Mouse (Mus musculus): Measurements from ENCODE around the gene Smad9. TPM values are rescaled to one million over a fixed set of nuclear protein-coding genes. Genes with fewer than 3 reads are reported as not detected.

The Smad9 gene
- total RNA-seq (2021) = 1 to 10 TPM; 1.2 to 2.2 TPM
- long read RNA-seq, experiment 1, partial matches to known transcripts = 0 of 1 reads
- long read RNA-seq, experiment 1, other reads (novel, unspliced or antisense) = 1 of 1 reads
- long read RNA-seq, experiment 2, full-length matches to known transcripts = 1 of 1 reads
- long read RNA-seq, experiment 2, partial matches to known transcripts = 0 of 1 reads
- long read RNA-seq, experiment 2, other reads (novel, unspliced or antisense) = 0 of 1 reads

DNA sequence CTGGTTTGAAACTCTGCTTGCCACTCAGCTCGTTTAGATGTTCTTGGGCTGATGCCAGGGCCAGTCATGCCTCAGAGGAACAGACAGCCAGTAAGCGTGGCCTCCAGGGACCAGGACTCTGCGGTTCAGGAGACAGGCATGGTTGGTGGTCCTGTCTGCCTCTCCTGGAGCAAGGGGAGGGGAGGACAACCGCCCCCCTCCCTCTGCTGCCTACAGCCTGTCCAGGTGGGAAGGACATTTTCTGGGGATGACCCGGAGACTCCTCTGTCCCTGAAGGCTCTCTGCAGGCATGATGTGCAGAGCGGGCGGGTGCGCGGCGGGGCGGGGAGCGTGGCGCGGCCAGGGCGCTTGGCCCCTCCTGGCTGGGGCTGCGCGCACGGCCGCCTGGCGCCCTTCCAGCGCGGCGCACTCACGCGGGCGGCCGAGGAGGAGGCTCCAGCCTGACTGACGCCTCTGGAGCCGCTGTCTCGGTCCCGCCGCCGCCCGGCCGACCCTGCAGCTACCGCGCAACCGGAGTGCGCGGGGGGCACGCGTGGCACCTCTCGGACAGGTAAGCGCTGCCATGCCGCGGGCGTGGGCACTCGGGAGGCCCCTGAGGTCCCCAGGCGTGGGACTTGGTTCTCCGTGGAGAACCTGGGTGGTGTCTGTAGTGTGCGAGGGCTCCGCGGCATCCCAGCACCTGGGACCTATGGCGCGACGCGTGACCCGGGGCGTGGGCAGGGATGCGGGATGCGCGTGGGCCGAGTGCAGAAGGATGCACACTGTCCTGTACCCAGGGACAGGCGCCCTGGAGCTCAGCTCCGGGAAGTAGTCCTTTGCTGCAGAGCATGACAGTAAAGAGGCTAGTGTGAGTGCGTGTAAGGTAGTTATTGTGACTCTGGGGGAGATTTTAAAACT is at the start of gene Smad9:
Gene Smad9 (plus strand): TSS at position 438 of the 897 bp plus-strand sequence.
- DNase-seq = peak; percentile 75 to 77
- intact Hi-C loops (cut with DNase I) = no loop called here

DNA sequence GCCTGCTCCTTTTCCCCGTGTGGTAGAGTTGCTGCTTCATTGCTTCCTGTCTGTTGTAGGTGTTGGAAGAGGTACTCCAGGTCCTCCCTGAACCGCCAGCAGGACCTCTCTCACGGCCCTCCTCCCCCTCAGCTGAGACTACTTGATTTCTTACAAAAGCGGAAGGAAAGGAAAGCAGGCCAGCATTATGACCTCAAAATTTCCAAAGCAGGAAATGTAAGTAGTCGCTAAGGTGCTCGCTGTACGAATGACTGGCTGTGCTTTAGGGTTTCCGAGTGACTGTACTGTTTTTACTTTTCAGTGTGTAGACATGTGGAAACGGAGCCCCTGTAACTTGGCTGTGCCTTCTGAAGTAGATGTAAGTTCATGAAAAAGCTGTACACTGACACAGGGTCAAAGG is 46.4 kb upstream of the Smad9 start:
- intact Hi-C loops (cut with DNase I) = no loop called here
- no peak for DNase-seq

DNA sequence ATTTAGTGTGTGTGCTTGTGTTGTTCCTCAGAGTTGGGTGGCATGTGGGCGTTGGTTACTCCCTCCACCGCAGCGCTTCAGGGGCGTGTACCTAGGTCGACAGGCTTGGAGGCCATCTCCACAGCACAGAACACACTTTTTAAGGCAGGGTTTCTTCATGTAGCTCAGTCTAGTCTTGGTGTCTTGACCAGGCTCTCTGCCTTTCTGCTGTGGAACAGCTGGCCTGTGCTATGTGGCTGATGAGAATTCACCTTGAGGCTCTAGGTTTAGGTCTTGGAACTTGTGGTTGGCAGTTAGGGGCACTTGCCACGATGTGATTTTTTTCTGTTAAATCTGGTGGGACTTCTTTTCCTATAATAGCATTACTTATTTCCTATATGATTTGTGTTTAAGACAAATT is 41.1 kb upstream of the Smad9 start, which contains the start of gene Gm21958:
Gene Gm21958 (minus strand): TSS at position 101 of the 400 bp plus-strand sequence.
- no peak for DNase-seq
- intact Hi-C loops (cut with DNase I) = no loop called here

DNA sequence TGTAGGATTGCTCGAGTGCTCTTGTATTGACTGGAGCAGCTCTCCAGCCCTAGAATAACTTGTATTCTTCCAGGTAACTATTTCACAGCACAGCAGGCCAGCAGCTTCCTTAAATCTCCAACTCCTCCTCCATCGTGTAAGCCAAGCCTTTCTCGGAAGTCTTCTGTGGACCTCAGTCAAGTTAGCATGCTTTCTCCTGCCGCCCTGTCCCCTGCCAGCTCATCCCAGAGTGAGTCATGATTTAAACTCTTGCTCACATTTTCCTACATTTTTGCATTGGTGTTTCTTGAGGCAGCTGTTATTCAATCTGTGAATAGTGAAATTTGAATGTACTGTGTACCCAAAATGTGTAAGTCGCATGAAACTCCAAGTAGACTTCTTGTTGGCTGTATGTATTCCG is 39.9 kb upstream of the Smad9 start:
- no peak for DNase-seq
- intact Hi-C loops (cut with DNase I) = no loop called here

DNA sequence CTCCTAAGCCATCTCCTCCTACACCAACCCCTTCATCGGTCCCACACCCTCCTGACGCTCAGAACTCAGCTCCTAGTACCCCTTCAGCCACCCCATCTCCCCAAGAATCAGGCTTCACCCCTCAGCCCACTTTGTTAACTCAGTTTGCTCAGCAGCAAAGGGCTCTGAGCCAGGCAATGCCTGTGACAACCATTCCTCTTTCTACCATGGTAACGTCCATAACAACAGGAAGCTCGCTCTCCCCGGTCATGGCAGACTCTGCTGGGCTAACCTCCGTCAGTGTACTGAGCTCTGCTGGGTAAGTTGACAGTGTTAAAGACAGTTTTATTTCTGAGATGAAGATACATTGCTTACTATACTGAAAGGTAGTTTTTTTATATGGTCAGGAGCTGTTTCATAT is 38.0 kb upstream of the Smad9 start:
- intact Hi-C loops (cut with DNase I) = no loop called here
- DNase-seq = no peak

DNA sequence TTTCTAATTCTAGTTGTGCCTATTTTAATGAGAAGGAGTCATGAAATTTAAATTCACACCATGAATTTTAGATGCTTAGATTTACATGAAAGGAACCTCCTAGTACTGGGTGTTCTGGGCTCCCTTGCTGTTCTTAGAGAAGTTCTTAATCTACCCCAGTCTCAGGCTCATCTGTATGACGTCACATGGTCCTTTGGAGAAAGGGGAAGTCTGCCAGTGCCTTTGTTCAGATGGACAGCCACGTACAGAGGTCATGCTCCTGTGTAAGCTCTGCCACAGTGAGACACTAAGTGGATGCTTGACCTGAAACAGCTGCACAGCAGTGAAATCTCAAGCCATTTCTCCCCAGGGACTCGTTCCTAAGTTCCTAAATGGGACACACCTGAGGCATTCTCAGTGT is 36.4 kb upstream of the Smad9 start:
- intact Hi-C loops (cut with DNase I) = no loop called here
- DNase-seq = no peak

DNA sequence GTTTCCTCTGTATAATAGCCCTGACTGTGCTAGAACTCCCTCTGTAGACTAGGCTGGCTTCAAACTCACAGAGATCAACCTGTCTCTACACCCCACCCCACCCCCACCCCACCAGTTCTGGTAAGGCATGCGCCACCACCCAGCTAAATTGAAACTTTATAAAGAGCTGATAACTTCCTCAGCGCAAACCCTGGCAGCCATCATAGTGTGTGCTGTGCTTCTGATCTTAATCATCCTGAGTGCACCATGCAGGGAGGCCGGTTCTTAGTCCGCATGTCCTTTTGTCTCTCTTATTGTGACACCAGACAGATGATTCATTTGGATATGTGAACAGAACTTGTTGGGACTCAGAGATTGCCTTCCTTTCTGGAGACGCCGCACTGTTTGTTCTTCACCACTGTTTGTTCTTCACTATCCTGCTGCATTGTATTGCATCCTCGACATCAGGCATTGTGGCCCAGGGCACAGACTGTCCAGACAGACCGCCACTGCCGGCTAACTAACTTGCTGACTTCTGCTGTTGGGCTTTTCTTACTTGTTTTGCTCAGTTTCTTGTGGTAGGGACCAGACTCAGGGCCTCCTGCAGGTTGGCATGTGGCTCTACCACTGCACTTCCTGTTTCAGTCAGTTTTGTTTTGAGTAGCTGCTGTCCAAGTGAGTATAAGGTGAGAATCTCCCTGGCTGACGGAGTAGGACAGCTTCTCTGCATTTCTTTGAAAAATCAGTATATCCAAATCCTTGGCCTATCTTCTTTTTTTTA is 31.5 kb upstream of the Smad9 start:
- DNase-seq = no peak
- intact Hi-C loops (cut with DNase I) = no loop called here

DNA sequence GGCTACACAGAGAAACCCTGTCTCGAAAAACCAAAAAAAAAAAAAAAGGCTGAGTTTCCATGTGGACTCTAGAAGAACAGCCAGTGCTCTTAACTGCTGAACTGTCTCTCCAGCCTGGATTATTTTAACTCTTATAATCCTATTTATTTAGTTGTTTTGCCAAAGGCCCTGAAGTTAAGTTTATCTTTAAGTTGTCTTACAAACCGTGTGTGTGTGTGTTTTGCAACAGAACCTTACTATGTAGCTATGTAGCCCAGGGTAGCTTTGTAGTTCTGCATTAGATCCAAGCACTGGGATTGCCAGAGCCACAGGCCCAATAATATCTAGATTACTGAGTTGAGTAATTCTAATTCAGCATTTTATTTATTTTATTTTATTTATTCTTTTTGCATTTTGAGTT is 30.0 kb upstream of the Smad9 start:
- intact Hi-C loops (cut with DNase I) = no loop called here
- no peak for DNase-seq

DNA sequence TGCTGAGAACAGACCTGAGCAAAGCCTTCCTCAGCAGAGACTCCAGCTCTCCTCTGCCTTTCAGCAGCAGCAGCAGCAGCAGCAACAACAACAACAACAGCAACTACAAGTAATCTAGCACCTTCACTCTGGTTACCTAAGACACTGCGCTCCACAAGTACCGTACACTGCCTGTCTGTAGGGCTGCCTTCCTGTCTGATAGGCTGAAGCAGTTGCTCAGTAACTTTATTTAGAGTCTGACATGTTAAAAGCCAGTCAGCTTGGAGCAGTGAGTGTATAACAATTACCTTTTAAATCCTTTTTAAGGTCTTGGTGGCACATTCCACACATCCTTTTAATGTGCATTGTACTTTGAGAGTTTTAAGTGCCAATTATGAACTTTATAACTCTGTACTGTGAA is 27.8 kb upstream of the Smad9 start:
- no peak for DNase-seq
- intact Hi-C loops (cut with DNase I) = no loop called here

DNA sequence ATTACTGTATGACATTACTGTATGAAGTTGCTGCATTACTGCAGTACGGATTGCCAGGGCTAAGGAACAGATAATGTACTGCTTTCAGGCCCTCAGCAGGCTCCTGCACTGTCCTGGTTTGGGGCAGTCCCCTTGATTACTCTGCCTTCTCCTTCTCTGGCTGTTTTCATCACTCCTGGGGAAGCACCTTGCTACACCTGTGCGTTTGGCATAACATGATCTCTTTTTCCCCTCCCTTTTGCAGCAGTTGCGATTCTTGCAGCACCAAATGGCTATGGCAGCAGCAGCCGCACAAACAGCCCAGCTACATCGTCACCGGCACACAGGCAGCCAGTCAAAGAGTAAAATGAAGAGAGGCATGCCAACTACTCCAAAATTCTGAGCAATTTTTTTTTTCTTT is 27.3 kb upstream of the Smad9 start:
- DNase-seq = no peak
- intact Hi-C loops (cut with DNase I) = no loop called here

DNA sequence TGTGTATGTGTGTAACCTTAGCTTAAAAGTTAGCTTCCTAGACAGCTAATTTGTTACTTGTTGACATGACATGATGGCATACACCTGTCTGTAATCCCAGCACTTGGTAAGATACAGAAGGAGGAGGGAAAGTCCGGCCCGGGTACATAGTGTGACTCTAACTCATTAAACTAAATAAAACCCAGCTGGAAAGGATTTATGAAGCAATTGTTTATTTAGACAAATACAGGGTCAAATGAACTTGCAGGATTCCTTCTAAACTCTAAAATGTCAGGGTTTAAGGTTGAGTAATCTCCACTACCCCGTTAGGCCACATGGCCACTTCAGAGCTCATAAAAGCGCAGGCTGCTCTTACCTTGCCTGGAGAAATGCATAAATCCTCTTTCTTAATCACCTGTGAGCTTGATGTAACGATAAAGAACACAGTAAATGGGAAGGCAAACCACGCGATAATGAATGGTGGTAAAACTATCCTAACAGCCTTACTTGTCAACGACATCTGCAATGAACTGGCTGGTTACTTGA is 23.7 kb upstream of the Smad9 start:
- intact Hi-C loops (cut with DNase I) = no loop called here
- no peak for DNase-seq

DNA sequence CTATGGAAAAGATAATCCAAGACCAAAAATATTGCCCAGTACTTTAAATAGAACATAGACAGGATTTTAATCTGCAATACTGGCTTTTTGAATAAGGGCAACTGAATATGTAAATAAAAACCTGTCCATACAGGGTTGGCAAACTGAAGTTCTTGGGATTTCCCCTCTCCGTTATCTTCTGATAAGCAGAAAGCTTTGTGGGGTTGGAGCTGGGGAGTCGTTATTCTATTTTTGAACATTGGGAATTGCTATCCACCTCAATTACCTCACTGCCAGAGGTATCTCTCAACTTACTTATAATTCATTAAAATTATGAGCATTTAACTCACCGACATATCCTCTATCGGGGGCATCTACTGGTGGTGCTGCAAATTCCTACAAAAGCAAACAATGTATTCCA is 23.0 kb upstream of the Smad9 start:
- DNase-seq = no peak
- intact Hi-C loops (cut with DNase I) = no loop called here

DNA sequence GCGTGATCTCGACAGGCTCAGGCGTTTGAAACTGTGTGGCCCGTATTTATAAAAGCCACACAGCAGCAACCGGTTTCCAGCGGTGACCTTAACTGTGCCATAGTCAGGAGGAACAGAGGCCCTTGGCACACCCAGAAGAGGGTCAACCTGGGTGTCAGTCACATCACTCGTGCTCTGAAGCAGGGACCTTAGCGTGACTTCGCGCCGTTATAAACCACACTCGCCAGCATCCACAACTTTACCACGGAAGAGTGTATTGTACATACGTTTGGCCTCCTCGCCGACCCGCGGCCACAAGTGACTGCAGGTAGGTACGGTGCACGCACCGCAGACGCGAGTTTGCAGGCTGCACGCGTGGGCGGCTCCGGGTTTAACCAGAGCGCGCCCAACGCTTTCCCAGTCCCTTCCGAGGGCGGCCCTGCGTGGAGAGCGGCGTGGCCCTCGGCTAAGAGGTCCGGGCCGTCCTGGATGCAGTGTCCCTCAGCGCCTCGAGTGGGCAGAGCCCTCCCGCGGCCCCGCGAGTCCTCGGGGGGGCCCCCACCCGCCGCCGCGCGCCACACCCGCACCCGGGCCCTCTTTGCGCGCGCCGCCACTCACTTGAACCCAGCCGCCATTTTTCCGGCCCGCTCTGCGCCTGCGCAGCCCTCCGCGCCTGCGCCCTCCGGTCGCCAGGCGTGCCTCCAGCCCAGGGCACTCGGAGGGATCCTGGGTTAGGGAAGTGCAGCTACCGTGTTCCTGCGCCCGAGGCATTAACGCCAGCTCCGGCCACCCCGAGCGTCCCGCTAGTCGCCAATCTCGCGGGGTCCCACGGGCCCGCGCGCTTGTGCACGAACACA is 20.8 kb upstream of the Smad9 start:
- peak; percentile 94 to 95 for DNase-seq
- intact Hi-C loops (cut with DNase I) = loop anchor here (2.0 to 5.0 kb wide), 3 partner anchors 42 to 328 kb away; partner anchors contain the start of genes Rfxap and Supt20

DNA sequence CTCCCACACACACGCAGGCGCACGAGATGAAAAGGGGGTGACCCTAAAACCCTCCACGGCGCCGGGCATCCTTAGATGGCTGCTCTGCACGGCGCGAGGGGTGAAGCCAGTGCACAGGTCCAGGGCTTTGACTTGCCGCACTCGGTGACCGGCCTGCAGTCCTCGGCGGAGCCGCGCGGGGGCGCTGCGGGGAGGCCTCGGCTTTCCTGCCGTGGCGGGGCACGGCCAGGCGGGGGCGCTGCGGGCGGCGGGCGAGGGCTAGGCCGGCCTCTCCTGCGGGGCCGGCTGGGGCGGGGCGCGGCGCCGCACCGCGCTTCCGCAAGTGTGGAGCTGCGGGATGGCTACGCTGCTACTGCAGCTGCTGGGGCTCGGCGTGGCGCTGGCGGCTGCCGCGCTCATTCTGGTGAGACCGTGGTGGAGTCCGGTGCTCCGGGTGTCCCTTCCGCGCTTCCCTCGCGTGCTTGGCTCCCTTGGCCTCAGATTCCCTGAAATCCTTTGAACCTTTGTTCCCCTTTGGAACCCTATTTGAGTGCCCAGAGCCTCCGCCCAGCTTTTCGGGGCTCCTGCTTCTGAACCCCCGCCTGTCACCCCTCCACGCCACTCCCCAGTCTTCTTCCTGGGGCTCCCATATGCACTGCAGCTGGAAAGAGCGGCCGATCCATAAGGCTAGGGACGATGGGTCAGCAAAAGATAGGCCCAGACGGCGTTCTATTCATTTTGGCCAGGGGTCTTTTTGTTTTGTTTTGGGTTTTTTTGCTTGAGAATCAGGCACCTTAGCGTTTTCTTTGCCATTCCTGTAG is 19.9 kb upstream of the Smad9 start, which contains the start of the genes Exosc8 and Alg5:
Gene Exosc8 (minus strand): TSS at position 147 of the 800 bp plus-strand sequence.
Gene Alg5 (plus strand): TSS at position 293 of the 800 bp plus-strand sequence.
- peak; percentile 95 to 96 for DNase-seq
- intact Hi-C loops (cut with DNase I) = loop anchor here (2.0 to 5.0 kb wide), 3 partner anchors 43 to 327 kb away; partner anchors contain the start of genes Rfxap and Supt20

DNA sequence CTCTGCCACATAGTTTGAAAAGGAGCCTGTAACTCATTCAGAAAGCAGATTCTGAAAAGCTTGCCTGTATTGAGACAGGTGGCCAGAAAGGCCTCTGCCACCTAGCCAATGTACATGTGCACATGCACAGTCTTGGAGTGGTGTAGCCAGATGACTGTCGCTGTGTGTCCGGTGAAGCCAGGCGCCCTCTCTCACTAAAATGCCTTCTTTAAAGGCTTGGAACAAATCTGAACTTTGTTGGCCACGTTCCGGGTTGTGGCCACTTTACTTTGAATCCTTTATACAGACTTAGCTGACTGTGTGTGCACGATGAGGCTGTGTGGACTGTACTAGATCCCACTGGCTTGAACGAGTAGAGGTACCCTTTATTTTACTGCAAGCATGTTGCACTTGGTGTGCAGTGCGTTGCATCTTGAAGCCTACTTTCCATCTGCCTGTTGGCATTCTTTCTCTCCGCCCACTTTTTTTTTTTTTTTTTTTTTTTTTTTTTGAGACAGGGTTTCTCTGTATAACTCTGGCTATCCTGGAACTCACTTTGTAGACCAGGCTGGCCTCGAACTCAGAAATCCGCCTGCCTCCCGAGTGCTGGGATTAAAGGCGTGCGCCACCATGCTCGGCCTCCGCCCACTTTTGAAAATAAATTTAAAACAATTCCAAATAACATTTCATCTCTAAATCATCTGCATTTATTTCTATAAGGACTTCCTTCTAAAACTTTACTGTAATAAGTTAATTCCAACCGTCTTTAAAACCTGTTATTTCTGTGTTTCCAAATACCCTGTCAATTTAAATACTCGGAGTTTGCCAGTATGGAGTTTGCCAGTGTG is 19.1 kb upstream of the Smad9 start:
- intact Hi-C loops (cut with DNase I) = loop anchor here (5.0 kb wide), 2 partner anchors 71 to 326 kb away; partner anchors contain the start of gene Rfxap
- peak; percentile 7 to 17 for DNase-seq

DNA sequence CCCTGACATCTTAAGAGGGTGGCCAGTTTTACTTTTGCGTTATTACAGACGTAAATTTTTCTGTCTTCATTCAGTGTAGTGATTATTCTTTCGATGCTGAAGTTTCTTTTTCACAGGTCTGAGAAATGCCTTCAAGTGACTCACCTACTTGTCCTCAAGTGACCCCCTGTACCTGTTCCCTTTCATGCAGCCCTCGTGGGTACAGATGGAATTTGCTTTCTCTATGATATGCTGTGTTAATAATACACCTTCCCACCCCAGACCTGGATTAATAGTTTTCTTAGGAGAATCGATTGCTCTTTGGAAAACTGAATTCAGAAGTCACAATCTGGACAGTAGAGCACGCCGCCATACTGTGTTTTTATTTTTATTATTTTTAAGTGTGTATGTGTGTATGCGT is 18.1 kb upstream of the Smad9 start:
- intact Hi-C loops (cut with DNase I) = loop anchor here (5.0 kb wide), 2 partner anchors 70 to 325 kb away; partner anchors contain the start of gene Rfxap
- DNase-seq = no peak

DNA sequence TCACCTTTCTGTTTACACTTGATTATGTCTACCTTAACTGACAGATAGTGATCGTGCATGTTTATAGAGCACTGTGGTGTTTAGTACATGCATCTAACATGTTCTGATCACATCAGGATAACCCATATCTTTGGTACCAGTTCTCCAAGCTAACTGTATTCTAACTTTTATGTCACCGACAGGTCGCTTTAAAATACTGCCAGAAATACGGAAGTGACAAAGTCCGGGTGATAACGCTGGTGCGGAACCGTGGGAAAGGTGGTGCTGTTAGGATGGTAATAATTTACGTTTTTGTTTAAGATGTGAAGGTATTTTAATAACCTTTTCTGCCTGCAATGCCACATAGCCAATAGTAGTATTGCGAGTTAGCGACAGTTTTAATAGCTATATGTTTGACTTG is 13.4 kb upstream of the Smad9 start:
- DNase-seq = no peak
- intact Hi-C loops (cut with DNase I) = no loop called here

DNA sequence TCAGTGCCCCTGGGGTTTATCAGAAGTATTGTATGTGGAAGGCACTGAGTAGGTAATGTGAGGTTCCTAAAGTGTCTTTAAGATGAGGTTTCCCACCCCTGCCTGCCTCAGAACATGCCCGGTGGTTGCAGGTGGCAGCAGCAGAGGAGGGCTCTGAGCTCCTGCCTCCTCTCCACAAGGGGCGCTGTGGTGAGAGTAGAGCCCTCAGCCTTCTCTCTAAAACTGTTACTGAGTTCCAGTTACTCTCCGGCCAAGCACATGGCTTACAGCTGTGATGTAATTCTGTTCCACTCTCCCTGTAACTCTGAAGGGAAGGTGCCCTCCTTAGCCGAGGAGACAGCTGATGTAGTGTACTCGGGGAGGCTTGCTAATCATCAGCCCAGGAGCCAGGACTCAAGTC is 9.6 kb upstream of the Smad9 start:
- intact Hi-C loops (cut with DNase I) = no loop called here
- peak in 1 of 2 experiments; percentile 23 for DNase-seq
